Mouse (Mus musculus) natural killer cell, adult 2 months (primary cell): Measurements from ENCODE around the gene Adcy1.

ENCODE experiments used
- DNase-seq, 2 experiments: peaks; one replicate each; pipeline ENCODE4 v3.0.0; 2022; ENCODE audit warnings: low spot score in 2 of 2

Adcy1 gene

DNA sequence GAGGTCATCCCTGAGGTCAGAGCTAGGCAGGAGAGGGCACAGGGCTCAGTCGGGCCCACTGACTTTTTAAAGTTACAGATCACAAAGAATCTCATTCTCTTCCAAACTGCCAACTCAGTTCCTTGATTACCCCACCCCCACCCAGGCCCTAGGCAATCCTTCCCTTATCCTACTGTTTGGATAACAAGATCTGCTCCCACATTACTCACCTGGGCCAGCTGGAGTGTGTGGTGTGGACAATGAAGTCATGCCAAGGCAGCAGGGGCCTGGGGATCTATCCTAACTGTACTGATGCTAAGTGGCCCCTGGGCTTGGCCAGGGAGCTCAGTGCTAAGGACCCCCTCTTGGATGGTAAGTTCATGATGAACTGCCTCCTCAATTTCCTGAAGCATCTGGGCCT lies 121.1 kb downstream of the Adcy1 start:
- no peak for DNase-seq

DNA sequence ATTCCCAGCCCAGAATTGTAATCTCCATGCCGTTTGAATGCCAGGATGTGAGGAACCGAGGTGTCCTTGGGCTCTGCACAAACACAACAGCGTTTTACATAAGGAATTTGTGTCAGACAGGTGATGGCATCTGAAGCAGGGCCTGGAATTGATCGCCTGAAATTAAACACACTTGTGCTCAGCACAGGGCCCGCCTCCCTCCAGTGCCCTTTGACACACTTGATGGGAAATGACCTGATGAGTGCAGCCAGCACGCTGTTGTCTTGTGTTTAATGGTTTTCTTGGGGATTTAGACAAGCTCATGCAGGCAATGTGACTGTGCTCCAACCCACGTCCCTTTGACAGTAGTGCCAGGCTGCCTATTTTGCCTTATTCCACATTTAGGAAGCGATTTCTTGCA lies 124.2 kb downstream of the Adcy1 start:
- no peak for DNase-seq

DNA sequence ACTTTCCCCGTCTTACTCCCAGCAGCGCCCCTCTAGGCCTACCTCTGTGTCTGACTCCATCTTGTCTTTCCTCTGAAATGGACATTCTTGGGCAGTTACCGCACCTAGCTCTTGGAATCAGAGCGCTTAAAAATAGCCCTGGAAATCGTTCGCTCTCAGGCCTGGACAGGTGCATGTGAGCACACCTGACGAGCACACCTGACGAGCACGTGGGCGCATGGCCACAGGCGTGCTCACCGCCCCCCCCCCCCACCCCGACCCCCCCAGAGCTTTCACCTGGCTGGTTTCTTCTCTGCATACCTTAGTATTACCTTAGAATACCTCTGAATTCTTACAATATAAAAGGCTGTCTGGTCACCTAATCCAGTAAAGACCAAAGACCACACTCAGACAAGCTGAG lies 125.2 kb downstream of the Adcy1 start, which contains the start of gene Gm11985:
Gene Gm11985, minus strand, starts transcription at position 101 of the 400 bp plus-strand sequence.
- no peak for DNase-seq

DNA sequence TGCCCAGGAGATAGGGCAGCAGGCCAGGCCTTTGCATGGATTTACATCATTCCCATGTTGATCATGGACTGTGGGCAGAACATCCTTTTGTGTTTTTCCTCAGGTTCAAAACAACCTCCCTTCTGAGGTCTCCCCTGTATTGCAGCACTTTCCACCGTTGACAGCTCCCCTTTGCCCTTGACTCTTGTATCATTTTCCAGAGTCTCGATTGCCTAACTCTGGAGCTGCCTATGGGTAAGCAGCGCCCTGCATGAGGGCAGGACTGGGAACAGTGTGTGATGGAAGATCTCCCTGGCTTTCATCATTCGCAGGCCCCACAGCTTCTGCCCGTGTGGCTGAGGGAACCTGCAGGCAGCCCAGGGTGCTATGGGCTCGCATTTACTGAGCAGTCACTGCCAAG lies 129.4 kb downstream of the Adcy1 start:
- no peak for DNase-seq

DNA sequence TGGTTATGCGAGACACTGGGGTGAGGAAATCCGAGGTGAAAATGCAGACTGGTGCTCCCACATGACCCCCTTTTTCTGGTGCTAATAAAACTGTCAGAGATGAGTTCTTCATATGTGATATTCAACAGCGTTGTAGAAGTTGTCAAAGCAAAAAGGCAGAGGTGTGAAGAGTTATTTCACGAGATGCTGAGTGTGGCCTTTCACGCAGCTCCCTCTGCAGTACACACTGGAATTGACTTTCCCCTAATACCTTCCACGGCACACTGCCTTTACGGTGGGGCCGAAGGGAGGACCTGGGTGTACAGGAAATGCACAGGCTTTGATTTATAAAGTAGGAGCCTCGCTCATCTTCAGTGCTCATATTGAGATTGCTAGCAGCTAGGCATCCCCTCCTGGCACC lies 129.8 kb downstream of the Adcy1 start:
- no peak for DNase-seq

DNA sequence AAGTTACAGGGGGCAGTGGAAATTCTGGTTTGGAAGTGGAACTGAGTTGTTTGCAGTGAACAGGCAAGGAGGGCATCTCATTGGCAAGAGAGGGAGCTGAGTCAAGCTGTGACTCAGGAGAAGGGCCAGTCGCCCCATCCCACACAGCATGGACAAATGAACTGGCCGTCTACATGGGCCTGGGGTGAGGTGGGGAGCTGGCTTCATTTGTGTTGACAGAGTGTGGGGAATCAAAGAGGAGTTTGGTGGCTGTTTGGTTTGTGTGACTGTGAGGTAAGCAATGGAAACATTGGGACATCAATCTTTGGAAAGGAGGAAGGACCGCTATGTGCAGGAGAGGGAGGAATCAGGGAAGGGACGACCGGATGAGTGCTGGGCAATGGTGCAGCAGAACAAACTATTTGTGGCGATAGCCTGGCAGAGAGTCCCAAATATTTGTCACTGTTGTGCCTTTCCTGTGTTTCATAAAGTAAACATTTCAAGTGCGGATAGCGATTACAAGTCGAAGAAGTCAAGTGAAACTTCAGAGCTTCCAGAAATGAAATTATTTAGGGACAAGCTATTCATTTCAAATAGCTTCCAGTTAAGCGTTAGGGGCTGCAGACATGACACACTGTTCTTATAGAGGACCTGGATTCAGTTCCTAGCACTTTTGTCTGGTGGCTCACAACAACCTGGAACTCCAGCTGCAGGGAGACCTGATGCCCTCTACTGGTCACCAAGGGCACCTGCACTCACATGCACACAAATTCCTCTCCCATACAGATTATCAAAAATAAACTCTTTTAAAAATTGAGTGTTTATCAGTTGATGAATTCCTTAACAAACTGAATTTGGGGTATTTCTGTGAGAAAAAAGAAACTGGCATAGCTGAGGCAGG lies 131.4 kb downstream of the Adcy1 start:
- no peak for DNase-seq

DNA sequence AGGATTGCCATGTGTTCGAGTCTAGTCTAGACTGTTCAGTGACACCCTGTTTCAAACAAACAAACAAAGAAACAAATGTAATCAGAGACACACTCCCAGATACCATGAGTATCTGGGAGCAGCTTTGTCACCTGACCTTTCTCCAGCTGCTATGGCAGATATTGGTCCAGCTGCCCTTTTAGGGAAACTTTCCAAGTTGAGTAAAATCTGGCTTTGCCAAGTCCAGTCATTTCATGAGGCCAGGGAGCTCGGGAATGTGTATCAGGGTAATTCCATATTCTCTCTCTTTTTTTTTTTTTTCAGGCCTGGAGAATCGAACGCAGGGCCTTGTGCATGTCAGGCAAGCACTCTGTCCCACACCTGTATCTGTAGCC lies 132.0 kb downstream of the Adcy1 start:
- no peak for DNase-seq

DNA sequence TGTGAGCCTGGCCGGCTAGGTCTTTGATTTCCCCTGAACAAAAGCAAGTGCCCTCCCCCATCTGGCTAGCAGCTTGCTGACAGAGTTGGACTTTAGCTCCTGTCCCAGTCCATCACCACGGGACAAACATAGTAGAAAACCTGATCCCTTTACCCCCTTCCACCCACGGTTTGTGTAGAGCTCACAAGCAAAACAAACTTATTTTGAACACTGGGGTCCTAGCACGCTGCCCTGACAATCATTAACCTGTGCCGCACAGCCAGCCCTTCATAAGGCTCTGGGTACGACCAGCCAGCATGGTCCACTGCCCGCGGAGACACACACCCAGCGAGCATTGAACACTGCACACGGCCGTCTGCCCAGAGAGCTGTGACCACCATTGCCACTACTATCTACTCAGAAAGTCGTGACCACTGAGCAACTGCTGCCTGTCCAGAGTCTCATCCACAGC lies 134.2 kb downstream of the Adcy1 start, which contains the start of gene Igfbp1:
Gene Igfbp1, plus strand, starts transcription at position 292 of the 451 bp plus-strand sequence.
- no peak for DNase-seq

DNA sequence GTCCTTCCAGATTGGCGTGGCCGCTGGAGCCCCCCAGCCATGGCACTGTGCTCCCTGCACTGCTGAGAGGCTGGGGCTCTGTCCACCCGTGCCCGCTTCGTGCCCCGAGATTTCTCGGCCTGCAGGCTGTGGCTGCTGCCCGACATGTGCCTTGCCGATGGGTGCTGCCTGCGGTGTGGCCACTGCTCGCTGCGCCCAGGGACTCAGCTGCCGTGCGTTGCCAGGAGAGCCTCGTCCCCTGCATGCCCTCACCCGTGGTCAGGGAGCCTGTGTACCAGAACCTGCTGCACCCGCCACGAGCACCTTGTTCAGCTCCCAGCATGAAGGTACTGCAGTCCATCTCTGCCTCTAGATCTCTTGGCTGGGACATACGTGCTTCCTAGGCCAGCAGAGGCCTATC lies 134.7 kb downstream of the Adcy1 start:
- DNase-seq = no peak

DNA sequence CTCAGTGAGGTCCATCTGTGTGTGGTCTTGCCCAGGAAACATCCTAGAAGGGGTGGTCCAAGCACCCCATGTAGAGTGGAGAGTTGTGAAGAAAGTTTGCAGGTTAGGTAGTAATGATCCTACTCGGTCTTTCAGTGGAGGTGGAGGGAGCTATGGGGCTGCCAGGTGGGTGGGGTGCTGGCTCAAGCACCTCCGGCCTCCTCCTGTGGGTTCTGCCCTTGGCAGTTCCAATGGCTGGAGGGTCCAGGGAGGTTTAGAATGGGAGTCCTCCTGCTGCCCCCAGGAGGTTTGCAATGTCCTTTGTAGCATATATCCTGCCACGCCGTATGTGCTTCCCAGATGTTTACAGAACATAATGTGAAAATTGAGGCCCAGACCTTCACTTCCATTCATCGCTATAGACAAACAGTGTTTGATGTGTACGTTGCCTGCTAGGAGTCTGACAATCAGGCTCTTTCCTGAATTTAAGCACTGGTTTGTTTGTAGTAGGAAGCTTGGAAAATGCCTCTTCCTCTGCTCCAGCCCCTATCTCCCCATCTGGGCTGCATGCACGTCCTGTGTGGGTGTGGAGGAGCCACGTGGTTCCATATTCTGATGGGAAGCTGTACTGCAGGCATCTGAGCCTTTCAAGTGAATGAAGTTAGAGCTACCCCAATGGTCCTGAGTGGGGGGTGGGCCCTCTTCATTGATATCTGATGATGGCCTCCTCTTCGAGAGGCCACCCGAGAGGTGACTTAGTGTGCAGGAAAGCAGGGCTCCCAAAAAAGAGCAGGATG lies 135.4 kb downstream of the Adcy1 start:
- no peak for DNase-seq

DNA sequence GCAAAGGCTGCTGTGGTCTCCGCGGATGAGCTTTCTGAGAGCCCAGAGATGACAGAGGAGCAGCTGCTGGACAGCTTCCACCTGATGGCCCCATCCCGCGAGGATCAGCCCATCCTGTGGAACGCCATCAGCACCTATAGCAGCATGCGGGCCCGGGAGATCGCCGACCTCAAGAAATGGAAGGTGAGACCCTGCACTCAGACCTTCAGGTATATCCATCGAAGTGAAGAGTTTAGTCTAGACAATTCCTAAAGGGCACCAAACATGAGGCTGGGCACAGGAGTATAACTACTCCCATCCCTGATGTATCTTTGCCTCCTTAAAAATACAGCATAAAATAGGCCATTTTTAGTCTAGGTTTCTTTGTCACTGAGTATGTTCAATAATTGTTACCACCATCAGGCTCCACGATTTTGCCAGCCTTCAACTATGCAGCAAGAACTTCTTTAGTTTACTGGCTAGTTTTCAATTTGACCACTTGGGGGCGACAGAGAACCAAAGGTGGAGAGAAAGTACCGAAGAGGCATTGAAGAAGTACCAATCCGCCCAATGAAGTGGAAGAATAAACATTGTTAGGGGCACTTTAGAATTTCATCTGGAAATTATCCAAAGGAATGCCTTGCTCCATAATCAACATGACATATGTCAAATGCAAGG lies 136.6 kb downstream of the Adcy1 start:
- DNase-seq = peak in 1 of 2 experiments; percentile 12

DNA sequence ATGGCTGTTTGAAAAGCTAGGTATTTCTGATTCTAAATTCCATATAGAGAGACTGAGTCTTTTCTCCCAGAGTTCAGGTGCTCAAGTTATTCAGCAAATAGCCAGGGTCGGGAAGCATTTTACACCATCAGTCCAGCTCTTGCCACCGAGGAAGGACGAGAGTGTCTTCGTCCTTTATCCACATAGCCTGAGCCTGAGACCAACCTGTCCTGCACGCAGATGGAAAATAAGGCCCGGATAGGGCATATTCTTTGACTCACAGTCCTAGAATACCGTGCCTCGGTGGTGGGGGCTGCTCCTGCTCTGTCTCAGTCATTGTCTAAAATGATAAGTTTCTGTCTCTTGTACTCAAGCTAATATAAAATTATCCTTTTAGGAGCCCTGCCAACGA lies 137.1 kb downstream of the Adcy1 start:
- no peak for DNase-seq

DNA sequence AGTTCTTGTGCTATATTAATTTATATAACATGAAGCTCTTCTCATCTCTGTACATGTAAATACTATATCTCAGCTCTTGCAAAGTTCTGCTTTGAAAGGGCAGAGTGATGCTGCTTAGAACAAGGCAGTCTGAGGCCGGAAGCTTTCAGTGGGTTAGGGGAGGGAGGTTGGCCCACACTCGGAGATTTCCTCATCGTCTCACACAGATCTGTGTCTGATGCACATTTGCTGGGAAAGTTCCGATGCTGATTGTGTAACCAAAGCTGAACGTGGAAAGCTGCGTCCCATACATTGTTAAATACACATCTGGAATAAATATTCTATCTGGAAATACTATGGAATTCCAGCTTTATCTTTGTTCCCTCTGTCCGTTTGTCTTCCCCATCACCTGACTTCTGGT lies 138.9 kb downstream of the Adcy1 start:
- DNase-seq = no peak

DNA sequence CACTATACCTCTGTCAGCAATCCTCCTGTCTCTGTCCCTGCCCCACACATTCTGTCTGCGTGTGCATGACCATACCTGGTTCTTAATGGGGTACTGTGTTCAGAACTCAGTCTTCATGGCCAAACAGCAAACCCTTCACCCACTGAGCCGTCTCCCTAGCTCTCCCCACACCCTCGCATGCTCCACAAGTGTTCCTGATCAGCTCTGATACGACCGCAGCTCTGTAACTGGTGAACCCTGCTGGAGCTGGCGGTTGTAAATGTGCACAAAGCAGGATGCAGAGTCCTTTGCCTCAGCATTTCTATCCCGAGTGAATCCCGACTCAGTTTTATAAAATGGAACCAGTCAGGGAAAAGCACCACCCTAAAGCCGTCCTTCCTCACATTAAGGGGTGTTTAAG lies 140.6 kb downstream of the Adcy1 start:
- DNase-seq = no peak

DNA sequence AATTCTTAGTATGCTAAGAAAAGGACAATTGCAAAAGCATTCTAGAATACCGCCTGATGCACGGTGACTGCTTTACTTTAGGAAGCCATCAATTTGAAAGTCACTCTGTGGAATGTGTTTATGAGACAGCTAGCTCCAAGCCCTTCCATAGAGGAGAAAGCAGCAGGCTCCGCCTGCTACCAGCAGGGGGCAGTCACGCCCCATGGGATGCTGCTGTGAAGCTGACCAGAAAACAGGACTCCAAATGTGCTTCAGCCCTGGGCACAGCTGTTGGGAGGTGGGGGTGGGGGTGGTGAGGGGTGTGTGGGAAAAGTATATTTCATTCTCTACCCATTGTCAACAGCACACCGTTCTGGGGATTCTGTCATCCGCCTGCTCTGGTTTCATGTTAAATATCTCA lies 147.1 kb downstream of the Adcy1 start:
- DNase-seq = no peak

DNA sequence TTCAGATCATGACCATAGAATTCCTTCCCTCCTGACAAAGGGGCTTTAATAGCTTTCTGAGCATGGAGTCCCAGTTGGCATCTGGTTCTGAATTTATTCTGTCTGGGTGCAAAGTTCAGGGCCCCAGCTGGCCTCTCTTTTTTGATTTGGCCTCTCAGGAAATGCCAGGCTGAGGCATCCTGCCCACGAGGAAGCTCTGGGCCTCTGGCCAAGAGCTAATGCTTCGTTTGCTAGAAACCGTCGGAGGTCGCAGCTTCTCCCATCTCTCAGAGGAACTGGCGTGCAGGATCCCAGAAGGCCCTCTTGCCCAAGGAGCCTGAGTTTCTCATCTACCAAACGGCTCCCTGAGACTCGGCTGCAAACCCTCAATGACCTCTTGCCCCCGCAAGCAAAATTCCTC lies 147.9 kb downstream of the Adcy1 start:
- no peak for DNase-seq

DNA sequence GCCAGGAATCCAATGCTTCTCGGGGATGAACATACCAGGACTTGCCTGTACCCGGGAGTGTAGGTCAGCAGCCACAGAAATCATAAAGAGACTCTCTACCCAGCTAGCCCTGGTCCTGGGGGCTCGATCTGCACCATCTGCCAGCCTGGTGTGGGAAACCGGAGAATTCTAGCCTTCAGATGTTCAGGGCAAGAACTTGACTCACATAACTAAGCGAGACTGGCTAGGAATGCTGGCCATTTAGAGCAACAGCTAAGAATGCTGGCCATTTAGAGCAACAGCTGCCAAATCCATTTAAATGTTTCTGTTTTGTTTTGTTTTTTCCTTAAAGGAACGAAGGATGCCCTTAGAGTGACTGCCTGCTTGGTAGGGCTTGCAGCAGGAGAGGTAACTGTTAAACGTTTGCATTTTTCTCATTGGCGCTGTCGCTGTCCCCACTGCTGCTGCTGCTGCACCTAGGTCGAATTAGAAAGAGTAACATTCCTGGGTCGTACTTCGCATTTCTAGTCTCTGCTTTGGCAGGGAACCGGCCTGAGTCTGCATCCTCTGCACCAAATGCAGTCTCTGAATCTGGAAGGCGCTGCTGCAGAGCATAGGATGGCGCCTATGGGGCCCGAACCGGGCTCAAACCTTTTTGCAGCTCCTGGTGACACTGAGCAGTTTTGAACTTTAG lies 149.0 kb downstream of the Adcy1 start:
- no peak for DNase-seq

DNA sequence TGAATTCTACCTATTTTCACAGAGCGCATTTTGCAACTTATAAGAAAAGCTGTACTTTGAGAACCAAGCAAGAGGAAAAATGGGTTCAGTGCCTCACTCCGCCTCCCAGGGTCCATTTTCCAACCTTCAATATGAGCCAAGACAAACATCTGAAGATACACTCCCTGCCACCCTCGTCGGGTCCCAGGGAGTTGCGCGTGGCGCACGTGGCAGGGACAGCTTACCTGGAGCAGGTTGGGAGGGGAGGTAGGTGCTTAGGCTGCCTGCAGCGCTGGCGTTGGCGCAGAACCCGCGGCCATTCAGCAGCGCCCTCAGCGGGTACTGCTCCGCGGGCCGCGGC lies 149.8 kb downstream of the Adcy1 start:
- no peak for DNase-seq

DNA sequence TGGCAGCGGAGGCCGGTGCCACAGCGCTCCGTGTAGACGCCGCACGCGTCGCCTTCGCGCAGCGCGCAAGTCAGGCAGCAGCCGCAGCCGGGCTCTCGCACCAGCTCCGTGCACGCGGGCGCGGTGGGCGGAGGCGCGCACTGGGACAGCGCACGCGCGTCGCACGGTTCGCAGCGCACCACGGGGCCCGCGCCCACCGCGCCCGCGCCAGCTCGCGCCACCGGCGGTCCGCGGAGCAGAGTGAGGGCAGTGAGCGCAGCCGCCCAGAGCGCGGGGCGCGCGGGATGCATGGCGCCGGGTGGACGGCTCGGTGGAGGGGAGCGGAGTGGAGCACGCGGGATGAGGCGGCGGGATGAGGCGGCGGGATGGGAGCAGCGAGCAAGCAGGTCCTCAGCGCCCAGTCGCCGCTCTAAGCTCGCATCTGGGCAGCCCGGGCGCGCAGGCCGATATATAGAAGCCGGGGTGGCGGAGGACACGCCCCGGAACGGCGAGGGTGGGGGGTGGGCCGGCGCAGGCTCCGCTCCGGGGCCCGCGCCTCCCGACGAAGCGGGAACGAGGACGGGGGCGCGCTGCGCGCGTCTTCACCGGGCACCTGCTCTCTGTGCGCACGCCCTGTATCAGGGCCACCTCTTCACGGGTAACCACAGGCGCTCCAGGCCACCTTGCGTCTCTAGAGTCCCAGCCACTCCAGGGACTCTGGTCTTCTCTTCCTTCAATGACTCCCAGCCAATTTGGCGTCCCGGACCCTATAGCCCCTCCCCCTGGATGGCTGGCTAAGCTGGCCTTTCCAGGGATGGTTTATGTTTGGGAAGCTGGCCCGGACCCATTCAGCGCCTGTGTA lies 150.4 kb downstream of the Adcy1 start, which contains the start of gene Igfbp3:
Gene Igfbp3, minus strand, starts transcription at position 423 of the 841 bp plus-strand sequence.
- no peak for DNase-seq

DNA sequence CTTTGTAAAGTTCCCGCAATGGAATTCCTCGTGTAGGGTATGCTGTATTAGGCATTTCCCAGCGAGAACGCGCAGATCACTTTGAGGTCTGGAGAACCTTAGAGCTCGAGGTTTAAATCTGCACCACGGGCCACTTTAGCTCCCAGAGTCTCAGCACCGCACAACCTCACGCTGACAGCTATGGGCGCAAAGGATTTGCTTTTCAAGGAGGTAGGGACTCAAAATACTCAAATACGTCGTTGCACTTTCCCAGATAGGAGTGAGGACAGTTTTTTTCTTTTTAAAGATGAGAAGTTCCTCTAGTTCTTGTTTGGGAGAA lies 151.0 kb downstream of the Adcy1 start:
- DNase-seq = no peak

DNA sequence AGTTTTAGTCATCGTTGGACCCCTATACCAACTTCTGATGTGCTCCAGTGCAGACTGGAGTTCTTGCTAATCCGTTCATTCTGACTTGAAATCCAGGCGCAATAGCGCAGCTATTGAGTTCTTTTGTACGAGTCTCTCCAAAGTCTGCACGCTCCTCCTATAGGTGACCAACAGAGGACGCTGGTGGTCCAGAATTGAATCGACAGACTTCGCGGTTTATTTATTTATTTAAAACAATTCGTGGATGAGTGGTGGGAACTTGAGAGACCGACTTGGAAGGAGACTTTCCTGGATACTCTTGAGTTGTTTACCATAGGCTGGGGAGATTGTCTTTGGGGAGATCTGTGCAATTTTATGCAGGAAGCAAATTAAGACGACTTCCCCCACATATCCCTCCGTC lies 151.5 kb downstream of the Adcy1 start:
- no peak for DNase-seq
